Mouse (Mus musculus) kidney, postnatal 36 days (tissue): ENCODE data around the gene Ube2v1.

Experiments used
- DNase-seq, 2 experiments: peaks; one replicate each; pipeline ENCODE4 v3.0.0; 2021 to 2022; ENCODE audit warnings: mixed read lengths in 2 of 2

The Ube2v1 gene

DNA sequence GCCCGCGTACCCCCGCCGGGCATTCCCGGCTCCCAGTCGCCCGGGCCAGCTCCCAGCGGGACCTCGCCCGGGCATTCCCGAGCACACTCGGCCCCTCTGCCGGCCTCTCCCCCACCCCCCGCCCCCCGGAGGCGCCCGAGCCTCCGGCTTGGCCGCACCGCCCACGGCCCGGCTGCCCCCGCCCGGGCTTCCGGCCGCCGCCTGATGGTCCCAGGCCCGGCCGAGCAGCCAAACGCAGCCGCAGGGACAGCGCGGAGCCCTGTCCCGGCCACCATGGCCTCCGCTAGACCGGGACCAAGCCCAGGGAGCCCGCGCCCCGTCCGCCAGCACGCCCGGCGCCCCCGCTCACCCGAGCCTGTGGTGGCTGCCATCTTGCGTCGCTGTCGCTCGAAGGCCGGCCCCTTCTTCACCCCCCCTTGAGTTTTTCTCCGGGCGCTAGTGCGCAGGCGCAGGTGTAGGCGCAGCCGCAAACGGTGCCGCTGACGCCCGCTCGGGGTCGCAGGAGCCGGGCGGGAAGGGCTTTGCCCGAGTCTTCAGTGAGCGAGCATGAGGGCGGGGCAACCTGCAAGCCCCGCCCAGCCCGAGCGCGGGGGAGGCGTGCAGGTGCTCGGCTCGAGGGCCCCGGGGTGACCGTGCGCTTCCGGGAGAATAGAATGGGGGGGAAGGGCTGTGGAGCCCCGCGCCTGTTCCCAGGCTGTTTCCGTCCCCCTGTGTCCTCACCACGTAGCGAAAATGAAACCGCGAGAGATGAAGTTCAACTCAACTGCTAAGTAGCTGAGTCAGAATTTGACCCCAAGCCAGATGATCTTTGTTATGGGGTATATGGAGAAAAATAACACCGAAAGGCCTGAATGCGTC is at the start of gene Ube2v1:
Gene Ube2v1, minus strand, starts transcription at position 505 of the 858 bp plus-strand sequence.
- peak; percentile 97 for DNase-seq

DNA sequence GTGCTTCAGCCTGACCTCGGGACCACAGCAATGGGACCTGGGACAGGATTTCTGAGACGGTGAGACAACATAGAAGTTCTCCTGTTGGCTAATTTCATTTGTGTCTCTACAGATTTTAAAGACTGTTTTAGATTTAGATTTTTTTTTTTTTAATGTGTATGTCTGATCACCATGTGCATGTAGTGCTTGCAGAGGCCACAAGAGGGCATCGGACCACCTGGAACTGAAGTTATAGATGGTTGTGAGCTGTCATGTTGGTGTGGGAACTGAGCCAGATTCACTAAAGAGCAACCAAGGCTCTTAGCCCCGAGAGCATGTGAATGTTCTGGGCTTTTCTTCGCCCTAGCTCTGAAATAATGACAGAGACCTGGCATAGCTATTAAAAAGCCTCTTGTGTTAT is 48.8 kb upstream of the Ube2v1 start:
- DNase-seq = peak; percentile 68 to 82

DNA sequence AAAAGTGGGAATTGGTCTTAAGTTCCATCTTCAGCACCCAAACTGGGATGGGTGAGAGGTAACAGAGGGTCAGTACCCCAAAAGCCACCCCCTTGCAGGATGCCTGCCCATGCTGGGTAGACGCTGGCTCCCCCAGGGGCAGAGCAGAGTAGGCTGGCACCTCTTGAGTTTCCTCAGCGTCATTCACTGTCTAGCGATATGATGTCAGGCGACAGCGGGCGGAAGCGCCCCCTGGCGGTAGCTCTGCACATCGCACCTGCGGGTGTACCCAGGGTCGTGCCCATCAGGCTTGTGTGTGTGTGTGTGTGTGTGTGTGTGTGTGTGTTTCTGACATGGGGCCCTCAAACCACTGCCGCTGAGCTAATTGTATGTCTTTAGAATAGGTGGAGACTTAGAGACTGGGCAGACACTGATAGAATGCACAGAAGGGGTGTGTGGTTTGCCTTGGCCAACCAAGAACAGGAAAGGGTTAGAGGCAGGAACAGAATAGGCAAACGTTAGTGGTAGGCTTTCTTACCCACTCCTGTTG is 48.1 kb upstream of the Ube2v1 start:
- peak; percentile 77 to 90 for DNase-seq

DNA sequence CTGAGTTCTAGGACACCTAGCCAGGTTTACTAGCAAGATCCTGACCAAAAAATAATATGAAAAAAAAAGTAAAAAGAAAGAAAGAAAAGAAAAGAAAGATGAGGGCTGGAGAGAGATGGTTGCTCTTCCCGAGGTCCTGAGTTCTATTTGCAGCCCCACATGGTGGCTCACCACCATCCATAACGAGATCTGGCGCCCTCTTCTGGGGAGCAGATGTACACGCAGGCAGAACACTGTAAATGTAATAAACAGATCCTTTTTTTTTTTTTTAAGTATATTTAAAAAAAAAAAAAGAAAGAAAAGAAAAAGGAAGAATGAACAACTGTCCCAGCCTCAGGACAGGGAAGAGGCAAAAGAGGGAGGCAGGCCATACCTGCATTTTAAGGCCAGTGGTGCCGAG is 46.7 kb upstream of the Ube2v1 start:
- DNase-seq = no peak

DNA sequence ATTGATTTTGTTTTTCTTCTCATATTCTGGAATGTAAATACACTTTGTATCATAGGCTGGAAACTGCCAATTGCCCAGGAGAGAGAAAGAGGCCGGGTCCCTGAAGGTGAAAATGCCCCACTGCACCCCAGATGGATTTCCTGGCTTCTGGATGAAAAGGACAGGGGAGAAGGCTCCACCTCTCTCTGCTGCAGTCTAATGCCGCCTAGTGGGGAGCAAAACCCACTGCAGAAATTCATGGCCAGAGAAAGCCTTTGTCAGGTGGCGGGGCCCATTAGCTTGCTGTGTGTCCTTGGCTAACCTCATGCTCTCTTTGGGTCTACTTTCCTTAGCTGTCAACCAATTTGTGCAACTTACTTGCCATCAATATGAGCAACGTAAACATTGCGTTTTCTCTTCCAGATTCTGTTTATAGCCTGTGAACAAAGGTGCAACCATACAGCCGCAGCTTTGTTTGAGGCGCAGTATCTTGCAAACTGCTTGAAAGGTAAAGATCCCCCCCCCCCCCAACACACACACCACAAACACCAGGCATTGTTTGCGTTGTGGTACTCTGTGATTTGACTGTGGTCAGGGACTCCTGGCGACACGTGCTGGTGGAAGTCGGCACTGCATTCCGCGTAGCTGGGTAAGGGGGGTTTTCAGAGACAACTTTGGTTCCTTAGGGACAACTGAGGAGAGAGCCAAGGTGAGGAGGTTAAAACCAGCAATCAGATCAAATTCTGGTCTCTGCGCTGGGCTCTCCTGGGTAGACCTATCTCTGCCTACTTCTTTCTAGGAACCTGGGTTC is 43.4 kb upstream of the Ube2v1 start:
- peak in 1 of 2 experiments; percentile 72 for DNase-seq

DNA sequence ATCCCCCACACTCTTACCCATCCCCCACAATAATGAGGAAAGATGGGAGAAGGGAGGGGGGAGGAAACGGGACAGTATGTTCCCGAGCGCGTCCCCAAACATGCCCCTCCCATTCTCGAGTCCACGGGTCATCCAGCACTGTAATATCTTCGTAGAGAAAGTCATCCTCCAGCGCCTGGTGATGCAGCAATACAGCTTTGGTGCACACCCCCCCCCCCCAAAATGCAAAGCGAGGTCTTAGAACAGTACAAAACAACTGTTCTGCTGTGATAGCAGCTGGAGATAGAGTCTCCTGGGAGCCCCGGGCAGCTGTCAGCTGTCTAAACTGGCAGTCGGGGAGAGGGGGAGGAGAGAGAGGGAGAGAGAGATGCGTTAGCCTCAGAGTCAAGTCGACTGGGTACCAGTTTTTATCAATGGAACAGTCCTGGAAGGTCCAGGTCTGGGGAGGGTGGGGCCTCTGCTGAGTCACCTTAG is 40.4 kb upstream of the Ube2v1 start:
- peak in 1 of 2 experiments; percentile 64 for DNase-seq

DNA sequence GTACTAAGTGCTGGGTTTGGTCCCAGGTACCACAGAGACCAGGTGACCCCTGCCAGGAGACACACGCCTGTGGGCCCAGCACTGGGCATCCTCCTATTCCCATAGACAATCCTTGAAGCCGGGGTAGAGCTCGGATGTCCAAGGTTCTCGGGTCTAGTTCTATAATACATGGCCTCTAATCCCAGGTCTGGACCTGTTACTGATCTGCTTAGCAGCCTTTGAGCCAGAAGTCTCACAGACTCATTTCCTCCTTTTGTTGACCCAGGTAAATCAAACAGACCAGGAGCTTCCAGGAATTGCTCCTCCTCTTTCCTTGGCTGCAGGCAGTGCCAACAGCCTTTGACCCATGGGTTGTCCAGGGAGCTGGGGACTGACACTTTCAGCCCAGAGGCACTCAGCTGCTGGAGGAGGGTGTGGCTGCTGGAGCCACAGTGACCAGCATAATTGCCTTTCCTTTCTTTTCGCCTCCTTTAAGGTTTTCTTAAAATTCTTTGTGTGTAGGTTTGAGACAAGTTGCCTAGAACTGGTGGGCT is 39.3 kb upstream of the Ube2v1 start:
- peak; percentile 77 to 89 for DNase-seq

DNA sequence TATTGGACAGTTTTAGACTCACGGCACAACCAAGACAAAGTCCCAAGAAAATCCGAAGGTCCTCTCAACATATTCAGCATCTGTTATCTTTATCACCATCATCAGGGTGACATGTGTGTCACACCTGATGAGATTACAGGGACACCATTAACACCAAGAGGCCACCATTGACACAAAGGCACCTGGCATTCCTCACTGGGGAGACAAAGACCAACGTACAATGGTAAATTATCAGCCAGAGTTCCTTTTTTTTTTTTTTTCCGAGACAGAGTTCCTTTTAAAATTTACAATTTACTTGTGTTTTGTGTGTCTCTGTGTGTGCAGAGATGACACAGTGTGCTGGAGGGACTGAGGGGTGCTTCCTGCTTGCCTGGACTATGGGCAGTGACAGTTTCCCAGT is 37.5 kb upstream of the Ube2v1 start:
- DNase-seq = no peak

DNA sequence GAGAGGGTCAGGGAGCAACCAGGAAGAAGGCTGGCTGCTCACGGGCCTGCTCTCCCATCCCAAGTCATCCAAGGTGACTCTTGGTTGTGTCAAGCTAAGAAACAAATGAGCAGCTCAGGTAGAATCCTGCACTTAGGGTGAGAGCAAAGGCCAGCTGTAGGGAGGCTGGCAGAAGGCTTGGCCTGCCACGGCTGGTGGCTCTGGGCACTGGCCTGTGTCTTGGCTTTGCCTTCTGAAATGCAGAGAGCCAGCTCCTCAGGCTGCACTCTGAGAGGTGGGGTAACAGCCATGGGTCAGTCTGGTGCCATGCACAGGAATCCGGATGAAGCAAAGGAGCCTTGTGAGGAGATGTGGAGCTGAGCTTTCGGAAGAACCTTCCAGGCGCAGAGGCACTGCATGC is 36.5 kb upstream of the Ube2v1 start:
- DNase-seq = peak; percentile 75 to 83

DNA sequence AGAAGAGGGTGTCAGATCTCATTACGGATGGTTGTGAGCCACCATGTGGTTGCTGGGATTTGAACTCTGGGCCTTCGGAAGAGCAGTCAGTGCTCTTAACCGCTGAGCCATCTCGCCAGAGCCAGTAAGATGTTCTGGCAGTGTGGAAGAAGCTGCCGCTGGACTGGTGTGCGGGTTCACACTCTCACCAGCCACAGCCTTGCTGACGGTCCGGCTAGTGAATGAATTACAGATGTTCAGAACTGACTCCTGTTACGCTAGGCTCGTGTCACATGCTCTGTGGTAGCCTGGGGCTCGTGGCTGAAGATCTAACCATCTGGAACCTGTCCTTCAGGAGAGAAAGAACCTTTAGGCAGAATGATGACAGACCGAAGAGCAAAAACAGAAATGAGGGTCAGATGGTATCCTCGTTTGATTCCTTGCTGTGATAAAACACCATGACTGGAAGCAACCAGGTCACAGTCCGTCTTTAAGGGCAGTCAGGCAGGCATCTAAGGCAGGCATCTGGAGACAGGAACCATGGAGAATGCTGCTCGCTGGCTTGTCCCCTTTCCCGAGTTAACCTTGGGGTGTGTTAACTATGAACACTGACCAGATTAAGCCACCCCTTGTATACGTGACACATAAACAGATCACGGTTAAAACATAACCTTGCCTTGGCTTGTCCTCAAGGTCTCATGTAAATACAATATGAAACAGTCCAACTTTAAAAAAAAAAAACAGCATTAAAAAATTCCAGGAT is 34.2 kb upstream of the Ube2v1 start:
- DNase-seq = peak; percentile 81 to 92

DNA sequence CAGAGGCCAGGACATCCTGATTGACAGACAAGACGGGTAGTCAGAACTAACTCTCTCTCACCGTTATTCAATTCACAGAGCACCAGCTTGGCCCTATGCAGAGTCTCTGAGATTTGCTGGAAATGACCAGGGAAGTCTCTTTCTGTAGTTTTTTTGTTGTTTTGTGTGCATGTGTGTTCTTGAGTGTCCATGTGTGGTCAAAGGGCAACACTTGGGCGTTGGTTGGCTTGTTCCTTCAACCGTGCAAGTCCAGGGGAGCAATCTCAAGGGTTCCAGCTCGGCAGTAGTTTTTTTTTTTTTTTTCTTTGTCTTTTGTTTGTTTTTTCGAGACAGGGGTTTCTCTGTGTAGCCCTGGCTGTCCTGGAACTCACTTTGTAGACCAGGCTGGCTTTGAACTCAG is 30.8 kb upstream of the Ube2v1 start:
- peak; percentile 71 to 73 for DNase-seq

DNA sequence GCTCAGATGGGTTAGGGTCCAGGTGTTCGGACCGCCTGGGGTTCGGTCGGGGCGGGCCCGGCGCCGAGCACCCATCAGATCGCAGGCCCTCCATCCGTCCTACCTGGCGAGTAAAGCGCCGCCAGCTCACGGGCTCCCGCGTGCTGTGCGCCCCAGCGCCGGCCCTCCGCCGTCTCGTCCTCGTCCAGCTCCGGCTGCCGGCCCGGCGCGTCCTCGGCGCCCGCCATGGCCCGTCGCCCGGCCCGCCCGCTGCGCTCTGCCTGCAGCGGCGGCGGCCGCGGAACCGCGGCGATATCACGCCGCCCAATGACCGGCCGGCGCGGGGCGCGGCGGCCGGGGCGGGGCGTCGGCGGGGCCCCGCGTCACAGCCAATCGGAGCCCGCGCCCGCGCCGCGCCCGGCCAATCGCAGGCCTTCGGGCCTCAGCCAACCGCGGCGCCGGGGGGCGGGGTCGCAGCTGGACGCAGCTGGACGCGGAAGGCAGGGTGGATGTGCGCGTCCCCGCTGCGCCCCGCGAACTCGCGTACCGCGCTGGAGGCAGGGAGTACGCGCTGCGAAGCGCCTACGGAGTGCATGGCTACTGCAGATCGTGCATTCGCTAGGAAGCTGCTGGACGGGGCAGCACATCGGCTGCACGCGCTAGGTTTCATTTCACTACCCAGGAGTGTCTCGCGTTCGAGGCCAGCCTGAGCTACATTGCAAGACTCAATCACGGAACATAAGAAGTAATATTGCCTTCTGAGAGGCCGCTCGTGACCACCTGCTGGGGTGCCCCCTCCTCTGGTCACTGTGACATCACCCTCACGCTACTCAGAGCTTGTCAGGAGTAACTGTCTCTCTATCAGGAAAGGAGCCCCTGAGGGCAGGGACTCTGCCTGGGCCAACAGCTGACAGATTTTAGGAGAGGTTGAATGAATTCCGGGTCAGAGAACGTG is 29.6 kb upstream of the Ube2v1 start, which contains the start of gene Gm20431:
Gene Gm20431, minus strand, starts transcription at position 227 of the 934 bp plus-strand sequence.
- DNase-seq = peak; percentile 97 to 100

DNA sequence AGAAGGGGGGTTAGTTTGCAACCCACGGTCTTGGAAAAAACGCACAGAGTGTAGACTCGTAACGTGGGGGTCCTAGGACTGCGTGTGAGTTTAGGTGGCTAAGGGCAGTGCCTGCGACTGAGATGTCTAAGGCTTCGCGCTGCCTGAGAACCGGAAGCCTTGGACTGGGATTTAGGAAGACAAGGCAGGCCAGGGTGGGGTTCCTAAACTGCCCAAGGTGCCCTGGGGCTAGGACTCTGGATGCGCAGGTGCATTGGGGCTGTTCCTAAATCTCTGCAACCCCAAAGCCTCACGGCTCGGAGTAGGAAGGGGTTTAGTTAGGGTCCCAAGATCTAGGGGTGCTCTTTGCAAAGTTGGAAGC is 28.7 kb upstream of the Ube2v1 start:
- DNase-seq = peak in 1 of 2 experiments; percentile 39

DNA sequence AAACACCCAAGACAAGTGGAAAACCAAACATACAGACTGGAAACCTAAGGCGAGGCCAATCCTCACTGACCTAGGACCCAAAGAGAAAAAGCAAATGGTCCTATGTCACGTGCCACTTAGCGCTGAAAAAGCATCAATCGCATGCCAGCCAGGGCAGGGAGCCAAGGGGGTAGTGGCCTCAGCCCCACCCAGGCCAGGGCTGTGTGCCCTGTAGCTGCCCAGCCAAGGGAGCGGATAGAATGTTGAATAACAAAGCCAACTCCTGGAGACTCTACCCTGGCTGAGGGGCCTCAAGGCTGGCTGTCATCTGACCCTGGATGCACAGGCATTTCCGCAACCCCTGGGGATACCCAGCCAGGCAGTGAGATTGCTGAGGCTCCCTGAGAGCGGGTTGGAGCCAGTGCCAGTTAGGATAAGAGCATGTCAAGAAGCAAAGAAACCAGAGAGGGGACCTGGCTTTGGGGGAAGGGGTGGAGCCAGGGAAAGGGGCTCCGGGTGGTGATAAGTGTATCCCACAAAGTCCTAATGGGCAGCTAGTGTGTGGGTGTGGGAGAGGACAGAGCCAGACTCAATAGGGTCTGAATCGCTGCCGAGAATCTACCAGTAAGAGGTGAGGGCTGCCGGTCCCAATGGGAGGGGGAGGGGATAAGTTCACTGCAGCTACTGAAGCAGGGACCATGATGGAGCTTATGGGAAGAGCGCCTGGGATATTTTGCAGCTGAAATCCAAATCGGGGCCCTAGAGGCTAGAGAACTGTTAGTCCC is 28.1 kb upstream of the Ube2v1 start:
- peak; percentile 95 to 96 for DNase-seq

DNA sequence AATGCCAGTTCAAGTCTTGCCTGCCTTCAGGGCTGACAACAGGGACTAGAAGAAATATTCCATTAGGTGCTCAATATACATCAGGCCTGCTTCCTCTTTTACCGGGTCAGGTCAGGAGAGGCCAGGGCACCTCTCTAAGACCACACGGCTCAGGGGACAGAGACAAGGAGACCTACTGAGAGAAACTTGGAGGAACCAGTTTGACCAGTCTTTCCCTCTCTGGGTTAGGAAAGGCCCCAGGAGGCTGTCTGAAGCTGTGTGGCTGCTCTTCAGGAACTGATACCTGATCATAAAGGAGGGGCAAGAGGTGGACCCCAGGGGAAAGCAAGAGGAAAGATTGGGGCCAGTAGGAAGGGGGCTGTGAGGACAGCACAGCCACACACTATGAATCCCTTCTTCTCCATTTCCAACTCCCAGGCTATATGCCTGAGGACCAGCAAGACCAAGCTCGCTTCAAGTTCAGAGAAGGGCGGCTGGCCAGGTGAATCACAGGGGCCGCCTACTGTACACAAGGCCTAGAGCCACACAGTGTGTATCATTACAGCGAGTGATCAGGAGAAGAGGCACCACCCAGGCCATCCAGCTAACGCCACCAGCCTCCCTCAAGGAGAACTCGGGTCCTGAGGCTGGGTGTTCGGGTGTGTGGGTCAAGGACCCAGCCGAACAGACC is 27.4 kb upstream of the Ube2v1 start:
- DNase-seq = no peak

DNA sequence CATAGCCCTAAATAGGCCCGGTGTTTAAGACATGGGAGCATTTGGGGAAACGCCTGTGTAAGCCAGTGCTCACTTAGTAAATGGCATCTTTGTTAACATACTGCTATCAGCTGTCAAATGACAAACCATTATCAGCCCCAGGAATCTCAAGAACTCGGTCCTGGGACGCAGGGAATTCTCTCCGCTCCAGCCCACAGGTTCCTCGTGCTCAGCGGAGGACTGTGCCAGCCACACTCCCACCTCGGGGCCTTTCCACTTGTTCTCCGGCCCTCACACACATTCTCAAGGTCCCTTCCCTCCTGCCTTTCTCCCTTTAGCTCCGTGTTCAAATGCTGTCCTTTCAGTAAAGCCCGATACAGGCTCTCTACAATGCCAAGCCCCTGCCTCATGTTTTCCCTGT is 26.8 kb upstream of the Ube2v1 start:
- DNase-seq = peak in 1 of 2 experiments; percentile 44

DNA sequence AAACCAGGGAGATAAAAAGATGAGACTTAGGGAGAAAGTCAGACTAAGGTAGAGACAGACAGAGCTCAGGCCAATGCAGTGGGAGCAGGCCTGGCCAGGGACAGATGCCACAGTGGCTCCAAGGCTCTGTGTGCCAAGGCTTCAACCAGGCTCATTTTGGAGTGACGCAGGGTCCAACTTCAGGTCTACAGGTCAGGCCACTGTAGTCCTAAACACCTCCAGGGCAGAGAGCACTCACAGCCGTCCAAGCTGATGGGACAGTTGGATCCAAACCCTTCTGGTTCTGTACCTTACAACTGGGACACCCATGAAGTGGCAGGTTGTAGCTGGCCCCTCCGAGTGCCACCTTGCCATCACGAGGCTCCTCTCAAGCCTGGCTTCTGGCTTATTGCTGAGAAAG is 26.1 kb upstream of the Ube2v1 start:
- DNase-seq = peak in 1 of 2 experiments; percentile 53

DNA sequence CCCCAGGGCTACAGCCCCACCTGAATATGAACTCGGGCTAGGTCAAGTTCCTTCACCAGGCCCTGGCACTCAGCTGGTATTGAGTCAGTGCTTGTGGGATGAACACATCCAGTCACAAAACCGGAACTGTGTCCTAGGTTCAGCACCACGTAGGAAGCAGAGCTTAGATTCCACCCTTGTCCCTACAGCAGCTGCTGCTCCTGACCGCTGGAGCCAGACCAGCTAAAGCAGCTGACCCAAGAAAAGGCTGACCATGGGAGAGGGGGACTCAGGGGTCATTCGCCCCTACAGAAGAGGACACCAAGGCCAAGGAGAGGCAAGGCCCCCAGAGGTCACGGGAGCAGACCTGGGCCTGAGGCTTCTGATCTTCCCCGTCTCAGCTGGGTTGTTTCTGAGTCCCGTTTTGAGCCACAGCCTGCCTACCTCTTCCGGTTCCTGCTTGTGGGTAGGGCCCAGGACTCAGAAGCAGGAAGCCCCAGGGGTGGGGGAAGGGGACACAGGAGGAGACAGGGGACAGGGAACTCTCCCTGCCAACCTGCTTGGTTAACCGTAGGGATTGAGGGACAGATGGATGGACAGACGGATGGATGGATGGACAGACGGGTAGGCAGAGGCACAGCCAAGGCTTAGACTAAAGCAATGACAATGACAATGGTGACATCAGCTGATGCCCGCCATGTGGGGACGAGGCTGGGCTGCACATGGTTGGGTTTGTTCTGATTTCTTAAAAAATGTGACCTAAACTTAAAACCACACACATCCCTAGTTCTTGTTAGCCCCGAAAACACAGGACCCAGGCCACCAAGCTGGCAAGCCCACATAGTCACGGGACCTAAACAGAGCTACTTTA is 25.0 kb upstream of the Ube2v1 start:
- DNase-seq = peak; percentile 65 to 78
